Mouse (Mus musculus) cerebellum, adult 2 months (tissue): ENCODE measurements at regions not wholly inside any gene's neighbourhood (a gene's known extent, or its start where the extent isn't known, plus 50 kb on each side); places are given as distances from the start of the nearest gene placed in this dataset.

Source experiments
- DNase-seq, 2 experiments: peaks; one replicate each; pipeline ENCODE4 v3.0.0; 2021
- H3K27ac ChIP-seq: fragments of 200-500 bp; 2 replicates; pipeline ENCODE4 v1.5.1; 2012; ENCODE audit warnings: low read length, control low read depth, inconsistent platforms; ENCODE audit not compliant: insufficient read depth
- H3K27me3 ChIP-seq: fragments of 200-500 bp; 2 replicates; pipeline ENCODE4 v1.6.1; 2012; ENCODE audit warnings: inconsistent platforms, mild to moderate bottlenecking, low read length, moderate library complexity; ENCODE audit not compliant: control insufficient read depth, insufficient read depth
- H3K4me1 ChIP-seq: fragments of 200-500 bp; 2 replicates; pipeline ENCODE4 v1.6.1; 2011; ENCODE audit warnings: low read length; ENCODE audit not compliant: control insufficient read depth, insufficient read depth
- H3K4me3 ChIP-seq: fragments of 200-500 bp; replicated peaks from 2 replicates; pipeline ENCODE3; 2011; ENCODE audit warnings: mild to moderate bottlenecking, low read depth, low read length, control low read depth; ENCODE audit not compliant: insufficient read depth
- CTCF ChIP-seq: fragments of 200-500 bp; IDR thresholded peaks from 2 replicates; pipeline ENCODE4 v1.5.1; 2011; ENCODE audit warnings: low read depth, mild to moderate bottlenecking, control low read depth, low read length, moderate library complexity, borderline replicate concordance; ENCODE audit not compliant: insufficient read depth
- POLR2A ChIP-seq: fragments of 200-500 bp; IDR thresholded peaks from 2 replicates; pipeline ENCODE4 v1.6.1; 2011; ENCODE audit warnings: low read length, control low read depth, borderline replicate concordance; ENCODE audit not compliant: insufficient read depth
- WGBS: fragments of 180-500 bp; shearing (Covaris S2); methylation state at CpG from one replicate; pipeline ENCODE4 v1.1.7; 2018; 5-methylcytosine and 5-hydroxymethylcytosine counted together

- Histone ChIP-seq H3K4me3 (no peak overlapping the region), H3K27me3 (no peaks in the 10 kb centered on the region), H3K4me1 (0 out of 2 replicates have a peak, but pooled peaks cover 2% of the 10 kb centered on the region), H3K27ac (no peak overlapping the region)
- WGBS: 15% methylated on average over 6 of the region's 6 CpGs
- peak in 1 of 2 experiments; percentile 3 for DNase-seq
- no peak for TF ChIP-seq POLR2A
- TF ChIP-seq CTCF: no peak
Measured at GRCm38 (mm10) chr3:56590071-56590470, 406.6 kb upstream of the Nbea start.

GRCm38 (mm10) chr3:56575422-56575821 is 391.9 kb upstream of the Nbea start:
- TF ChIP-seq POLR2A (no peak), CTCF (no peak)
- no peaks in the 10 kb centered on the region for H3K4me1 ChIP-seq
- H3K27ac ChIP-seq: no peak overlapping the region
- no peak overlapping the region for H3K4me3 ChIP-seq
- WGBS: 61% methylated on average over 5 of the region's 5 CpGs
- DNase-seq: no peak
- H3K27me3 ChIP-seq: no peaks in the 10 kb centered on the region

- Histone ChIP-seq H3K27me3 (no peaks in the 10 kb centered on the region), H3K27ac (no peak overlapping the region), H3K4me3 (no peak overlapping the region), H3K4me1 (no peaks in the 10 kb centered on the region)
- no peak for DNase-seq
- TF ChIP-seq POLR2A: no peak
- WGBS: 84% methylated on average over 2 of the region's 2 CpGs
Measured at GRCm38 (mm10) chr3:56536178-56536577, 352.7 kb upstream of the Nbea start.

GRCm38 (mm10) chr3:56504445-56504844 is 320.9 kb upstream of the Nbea start:
- H3K27me3 ChIP-seq: no peaks in the 10 kb centered on the region
- H3K4me3 ChIP-seq: no peak overlapping the region
- no peaks in the 10 kb centered on the region for H3K4me1 ChIP-seq
- TF ChIP-seq CTCF (no peak), POLR2A (no peak)
- WGBS: 90% methylated on average over 1 of the region's 1 CpGs
- DNase-seq: no peak
- H3K27ac ChIP-seq: no peak overlapping the region

- H3K27ac ChIP-seq: no peak overlapping the region
- H3K4me1 ChIP-seq: no peaks in the 10 kb centered on the region
- 31% methylated on average over 1 of the region's 1 CpGs for WGBS
- no peak for TF ChIP-seq POLR2A
- no peak for TF ChIP-seq CTCF
- no peak overlapping the region for H3K4me3 ChIP-seq
- no peaks in the 10 kb centered on the region for H3K27me3 ChIP-seq
- no peak for DNase-seq
Measured at GRCm38 (mm10) chr3:56499301-56499700, 315.8 kb upstream of the Nbea start.

- WGBS: 78% methylated on average over 1 of the region's 1 CpGs
- DNase-seq: no peak
- Histone ChIP-seq H3K27ac (no peak overlapping the region), H3K4me3 (no peak overlapping the region), H3K4me1 (no peaks in the 10 kb centered on the region), H3K27me3 (no peaks in the 10 kb centered on the region)
- no peak for TF ChIP-seq POLR2A
- no peak for TF ChIP-seq CTCF
Measured at GRCm38 (mm10) chr3:56493937-56494336, 310.4 kb upstream of the Nbea start.

- no peak for TF ChIP-seq CTCF
- Histone ChIP-seq H3K4me3 (no peak overlapping the region), H3K4me1 (peaks cover 17% of the 10 kb centered on the region), H3K27me3 (no peaks in the 10 kb centered on the region), H3K27ac (no peak overlapping the region)
- 57% methylated on average over 5 of the region's 5 CpGs for WGBS
- DNase-seq: no peak
Measured at GRCm38 (mm10) chr3:56489154-56489553, 305.7 kb upstream of the Nbea start.

- DNase-seq: peak; percentile 82 to 87
- WGBS: 11% methylated on average over 12 of the region's 12 CpGs
- TF ChIP-seq CTCF: no peak; the same call in 1 of the 2 replicates
- no peak for TF ChIP-seq POLR2A
- Histone ChIP-seq H3K27me3 (no peaks in the 10 kb centered on the region), H3K4me1 (peaks cover 18% of the 10 kb centered on the region), H3K4me3 (peak overlapping the region; percentile 15), H3K27ac (no peak overlapping the region)
Measured at GRCm38 (mm10) chr3:56485550-56486400, 302.3 kb upstream of the Nbea start.
